Mouse (Mus musculus): ENCODE data around the gene Smyd2.

- TF ChIP-seq POLR2A (IDR thresholded peaks at IDR 0.05; ENCODE audit: control insufficient read depth, extremely low read depth, insufficient read depth, low read length, poor library complexity) (no peak), CTCF (IDR thresholded peaks at IDR 0.05; ENCODE audit: borderline replicate concordance, control insufficient read depth, extremely low read depth, insufficient read depth, low read length, poor library complexity) (no peak)
These were observed 24.3 kb downstream of the Smyd2 start for GRCm38 (mm10) chr1:189897861-189898260.

Measured in thymus, adult 2 months (tissue).